Mouse (Mus musculus): ENCODE measurements around the gene Cfap44. TPM values are rescaled to one million over a fixed set of nuclear protein-coding genes. Genes with fewer than 3 reads are reported as not detected.

Gene Cfap44
- polyA plus RNA-seq, 1 experiment from 2014 or later = 0.84 TPM

DNA sequence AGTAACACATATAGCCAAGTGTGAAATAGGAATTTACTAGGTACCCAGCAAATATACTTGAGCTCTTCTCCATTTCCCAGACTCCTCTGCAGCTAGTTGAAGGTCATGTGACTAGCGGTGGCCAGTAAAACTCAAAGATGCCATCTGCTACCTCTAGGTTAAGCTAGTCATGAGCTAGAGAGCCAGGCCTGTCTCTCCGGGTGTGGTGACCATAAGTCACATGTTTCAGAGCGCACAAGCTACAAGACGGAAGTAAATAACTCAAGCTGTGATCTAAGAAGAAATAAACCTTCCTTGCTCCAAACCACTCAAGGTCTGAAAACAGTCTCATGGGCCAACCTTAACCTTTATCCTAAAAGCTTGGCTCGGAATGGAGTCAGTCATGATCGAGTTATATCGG is 134.4 kb downstream of the Cfap44 start:
- DNase-seq (ENCODE audit: low spot score) = no peak
- WGBS = 88% methylated on average over 7 of the region's 7 CpGs
- H3K9me3 ChIP-seq (replicated peaks) = peaks cover 17% of the 10 kb centered on the region
- H3K4me1 ChIP-seq = peaks cover 91% of the 10 kb centered on the region
- peaks cover 24% of the 10 kb centered on the region for H3K36me3 ChIP-seq
- peak overlapping the region; percentile 89 for H3K27ac ChIP-seq (replicated peaks)
- no peaks in the 10 kb centered on the region for H3K27me3 ChIP-seq (ENCODE audit: low read depth, poor library complexity, severe bottlenecking)
- no peak overlapping the region for H3K4me3 ChIP-seq

DNA sequence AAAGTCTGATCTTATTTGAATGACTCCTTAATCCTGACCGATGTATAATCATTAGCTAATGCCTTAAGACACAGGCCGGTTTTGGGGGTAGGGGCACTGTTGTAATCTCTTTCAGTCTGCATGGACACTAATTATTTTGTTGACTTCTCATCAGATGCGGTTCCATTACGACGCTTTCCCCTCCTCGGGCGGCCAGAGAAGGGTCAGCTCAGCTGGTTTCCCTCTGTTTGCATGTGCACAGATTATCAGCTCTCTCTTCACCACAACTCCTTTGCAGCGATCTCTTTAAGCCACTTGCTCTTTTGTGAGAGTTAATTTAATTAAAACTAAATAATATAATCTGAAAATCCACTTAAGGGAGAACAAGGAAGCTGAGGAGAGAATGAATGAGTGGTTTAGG is 135.1 kb downstream of the Cfap44 start:
- Histone ChIP-seq H3K9me3 (replicated peaks) (peaks cover 17% of the 10 kb centered on the region), H3K4me1 (peaks cover 92% of the 10 kb centered on the region), H3K27ac (replicated peaks) (peak overlapping the region; percentile 89), H3K27me3 (ENCODE audit: low read depth, poor library complexity, severe bottlenecking) (no peaks in the 10 kb centered on the region), H3K36me3 (peaks cover 31% of the 10 kb centered on the region), H3K4me3 (peak overlapping the region; percentile 47)
- 11% methylated on average over 8 of the region's 8 CpGs for whole genome bisulfite sequencing
- DNase-seq (ENCODE audit: low spot score) = peak; percentile 39

GRCm38 (mm10) chr16:44530191-44530590 is 135.6 kb downstream of the Cfap44 start:
- WGBS = 3% methylated on average over 9 of the region's 9 CpGs
- peak; percentile 76 for DNase-seq (ENCODE audit: low spot score)
- H3K27ac ChIP-seq (replicated peaks) = peak overlapping the region; percentile 89
- H3K4me1 ChIP-seq = peaks cover 92% of the 10 kb centered on the region
- peaks cover 17% of the 10 kb centered on the region for H3K9me3 ChIP-seq (replicated peaks)
- H3K27me3 ChIP-seq (ENCODE audit: low read depth, poor library complexity, severe bottlenecking) = no peaks in the 10 kb centered on the region
- H3K36me3 ChIP-seq = peaks cover 35% of the 10 kb centered on the region
- H3K4me3 ChIP-seq = peak overlapping the region; percentile 47

DNA sequence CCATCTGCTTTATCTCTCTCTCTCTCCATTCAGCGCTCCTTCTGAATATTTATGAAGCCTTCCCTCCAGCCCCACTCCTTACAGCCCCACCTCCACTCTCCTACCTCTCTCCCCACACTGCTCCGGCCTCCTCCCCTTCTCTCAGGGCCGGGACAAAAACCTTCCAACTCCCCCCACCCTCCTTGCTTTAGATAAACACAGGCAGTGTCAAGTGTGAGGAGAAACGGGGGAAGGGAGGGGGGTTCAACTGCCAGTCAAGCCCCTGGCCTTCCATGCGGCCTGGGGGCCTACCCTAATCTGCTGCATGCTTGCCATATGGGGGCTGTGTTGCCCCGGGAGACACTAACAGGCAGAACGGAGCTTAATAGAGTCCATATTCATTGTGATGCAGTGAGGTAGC is 136.2 kb downstream of the Cfap44 start:
- Histone ChIP-seq H3K9me3 (replicated peaks) (peaks cover 17% of the 10 kb centered on the region), H3K27ac (replicated peaks) (peak overlapping the region; percentile 89), H3K27me3 (ENCODE audit: low read depth, poor library complexity, severe bottlenecking) (no peaks in the 10 kb centered on the region), H3K4me1 (peaks cover 94% of the 10 kb centered on the region), H3K4me3 (peak overlapping the region; percentile 47), H3K36me3 (peaks cover 40% of the 10 kb centered on the region)
- under 1% methylated on average over 7 of the region's 7 CpGs for WGBS
- peak; percentile 97 for DNase-seq (ENCODE audit: low spot score)

DNA sequence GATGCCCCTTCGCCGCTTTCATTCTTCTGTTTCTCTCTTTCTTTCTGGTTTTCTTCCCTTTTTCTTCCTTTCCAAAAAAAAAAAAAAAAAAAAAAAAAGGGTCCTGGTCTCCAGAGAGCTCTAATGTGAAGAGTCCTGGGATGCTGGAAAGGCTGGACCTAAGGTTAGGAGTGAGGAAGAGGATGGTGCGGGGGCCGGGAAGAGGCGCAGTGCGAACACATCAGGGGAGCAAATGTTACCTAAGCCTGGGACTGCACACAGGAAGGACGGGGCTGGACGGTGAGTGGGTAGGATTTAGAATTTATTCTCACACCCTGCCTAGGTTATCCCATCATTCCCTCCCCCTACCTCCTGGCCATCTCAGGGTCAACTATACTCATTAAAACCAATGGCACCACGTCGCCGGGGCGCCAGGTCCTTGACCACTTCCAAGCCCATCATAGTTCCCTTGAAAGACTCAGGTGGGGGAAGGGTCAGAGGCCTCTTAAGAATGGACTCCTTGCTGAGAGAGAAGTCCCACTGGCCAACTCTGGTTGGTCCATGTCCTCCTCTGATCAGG is 136.7 kb downstream of the Cfap44 start:
- Histone ChIP-seq H3K9me3 (replicated peaks) (peaks cover 17% of the 10 kb centered on the region), H3K4me3 (peak overlapping the region; percentile 47), H3K27me3 (ENCODE audit: low read depth, poor library complexity, severe bottlenecking) (no peaks in the 10 kb centered on the region), H3K36me3 (peaks cover 45% of the 10 kb centered on the region), H3K27ac (replicated peaks) (peak overlapping the region; percentile 89), H3K4me1 (peaks cover 94% of the 10 kb centered on the region)
- DNase-seq (ENCODE audit: low spot score) = peak; percentile 66
- WGBS = 9% methylated on average over 12 of the region's 12 CpGs

Other genes starting within 250 kb of the Cfap44 start
- gene Usf3, start 221.6 kb upstream of the Cfap44 start, polyA plus RNA-seq (2016; fragmentation: Nextera tagmentation; extraction: Ambion mirVana) = 1.7 and 2.3 TPM in 2 replicates
- gene Sidt1, start 61.6 kb upstream of the Cfap44 start, polyA plus RNA-seq (2016; fragmentation: Nextera tagmentation; extraction: Ambion mirVana) = 0.05 and 0.10 TPM in 2 replicates
- 34.1 and 35.8 TPM in 2 replicates for gene Spice1, start 47.7 kb upstream of the Cfap44 start, polyA plus RNA-seq (2016; fragmentation: Nextera tagmentation; extraction: Ambion mirVana)
- 30.8 and 37.1 TPM in 2 replicates for gene Boc, start 164.1 kb downstream of the Cfap44 start, polyA plus RNA-seq (2016; fragmentation: Nextera tagmentation; extraction: Ambion mirVana)

Data from midbrain, embryonic 10.5 days (tissue).